Mouse (Mus musculus): ENCODE results near the gene Inafm2. TPM values are rescaled to one million over a fixed set of nuclear protein-coding genes. Genes with fewer than 3 reads are reported as not detected.
A peak's percentile ranks its signal among the peaks of the same experiment; 100 is the strongest.

The Inafm2 gene
- polyA plus RNA-seq, 1 experiment from 2014 or later: 18.9 TPM

DNA sequence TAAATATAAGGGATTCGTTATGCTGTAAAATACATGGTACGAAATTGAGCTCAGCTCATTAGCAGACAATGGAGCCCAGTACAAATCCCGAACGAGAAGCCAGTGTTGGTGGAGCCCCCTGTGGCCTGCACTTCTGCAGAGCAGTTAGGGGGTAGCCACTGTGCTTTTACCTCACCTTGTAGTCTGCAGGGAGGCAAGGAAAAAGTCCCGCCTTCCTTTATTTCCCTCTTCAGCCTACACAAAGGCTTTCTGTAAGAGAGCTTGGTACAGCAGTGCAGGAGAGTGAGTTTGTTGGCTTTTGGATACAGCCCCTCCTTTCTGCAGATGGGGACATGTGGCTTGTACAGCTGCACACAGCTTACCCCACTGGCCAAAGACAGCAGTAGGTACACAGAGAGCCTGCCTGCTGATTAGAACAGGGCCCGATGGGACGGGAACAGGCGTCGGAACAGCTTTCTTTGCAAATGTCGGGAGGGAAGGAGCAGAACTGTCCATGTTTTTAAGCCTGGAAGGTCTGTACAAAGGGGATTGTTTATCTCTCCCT, 3.9 kb downstream of the Inafm2 start:
- Histone ChIP-seq H3K4me1 (replicated peaks) (peaks cover 51% of the 10 kb centered on the region), H3K9ac (no peak overlapping the region), H3K4me3 (peak overlapping the region; percentile 8; the same call in 1 of the 2 replicates)

DNA sequence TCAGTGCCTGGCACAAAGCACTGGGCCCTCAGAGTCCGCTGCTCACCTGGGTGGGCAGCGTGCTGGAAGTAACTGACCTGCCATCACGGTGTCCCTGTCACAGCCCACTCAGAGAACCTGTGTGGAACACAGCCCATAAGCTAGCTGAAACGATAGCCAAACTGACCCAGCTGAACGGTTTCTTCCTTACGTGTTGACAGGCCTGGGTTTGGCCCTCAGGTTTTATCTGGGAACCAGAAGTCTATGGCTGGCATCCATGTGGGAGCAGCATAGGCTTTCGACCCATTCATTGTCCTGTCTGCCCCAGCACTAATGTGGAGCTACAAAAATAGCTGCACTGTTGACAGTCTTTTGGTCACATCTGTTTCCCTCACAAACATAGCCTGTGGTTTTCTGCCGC, 4.9 kb downstream of the Inafm2 start:
- no peak overlapping the region for H3K27ac ChIP-seq (replicated peaks)

More for the DNA sequence above, 3.9 kb downstream of the Inafm2 start:
- Histone ChIP-seq H3K4me2 (peak overlapping the region; percentile 34), H3K27ac (replicated peaks) (no peak overlapping the region), H3K9me3 (no peaks in the 10 kb centered on the region), H3K27me3 (0 out of 2 replicates have a peak, but pooled peaks cover under 1% of the 10 kb centered on the region), H3K36me3 (no peaks in the 10 kb centered on the region)
- WGBS: 26% methylated on average over 10 of the region's 10 CpGs
- ATAC-seq (ENCODE audit: low FRiP score, low read depth): no peak

DNA sequence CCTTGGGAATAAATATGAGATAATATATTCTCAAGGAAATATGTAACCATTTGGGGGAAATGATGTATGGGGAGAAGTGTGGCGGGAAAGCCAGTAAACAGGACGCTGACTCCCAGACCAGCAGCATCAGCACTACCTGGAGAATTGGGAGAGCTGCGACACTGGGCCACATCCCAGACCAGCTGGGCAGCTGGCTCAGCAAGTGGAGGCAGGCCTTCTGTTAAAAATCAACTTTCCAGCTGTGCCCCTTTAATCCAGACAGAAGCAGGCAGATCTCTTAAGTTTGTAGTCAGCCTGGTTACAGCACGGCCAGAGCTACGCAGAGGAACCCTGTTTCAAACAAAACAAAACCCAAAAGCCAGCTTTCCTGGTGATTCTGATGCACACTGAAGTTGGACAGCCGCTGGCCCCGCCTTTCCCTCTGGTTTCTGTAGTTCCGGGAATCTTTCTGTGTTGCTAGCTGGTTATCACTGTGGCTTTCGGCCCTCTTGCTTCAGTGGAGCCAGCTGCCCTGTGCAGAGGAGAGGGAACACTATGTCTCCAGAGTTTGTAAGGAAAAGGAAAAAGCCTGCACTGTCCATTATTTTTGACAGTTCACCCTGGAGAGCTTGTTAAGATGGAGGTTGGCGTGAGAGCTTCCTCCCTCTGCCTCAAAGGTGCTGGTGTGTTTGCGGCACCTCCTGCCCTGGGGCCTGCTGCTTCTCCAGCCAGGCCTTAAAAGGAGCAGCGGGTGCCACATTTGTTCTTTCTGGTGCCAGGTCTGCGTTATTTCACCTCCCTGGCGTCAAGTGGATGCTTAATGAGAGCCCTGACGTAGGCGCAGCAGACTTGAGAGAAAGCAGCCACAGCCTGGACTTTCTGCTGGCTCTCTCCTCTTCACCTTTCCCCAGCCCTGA, 6.6 kb downstream of the Inafm2 start:
- no peak for ATAC-seq (ENCODE audit: low FRiP score, low read depth)
- Histone ChIP-seq H3K4me2 (no peak overlapping the region), H3K4me3 (no peak overlapping the region), H3K9me3 (no peaks in the 10 kb centered on the region), H3K9ac (no peak overlapping the region), H3K36me3 (no peaks in the 10 kb centered on the region), H3K4me1 (replicated peaks) (peaks cover 34% of the 10 kb centered on the region), H3K27me3 (no peaks in the 10 kb centered on the region), H3K27ac (replicated peaks) (no peak overlapping the region)
- 67% methylated on average over 16 of the region's 16 CpGs for WGBS

More for the DNA sequence above, 4.9 kb downstream of the Inafm2 start:
- Histone ChIP-seq H3K4me3 (no peak overlapping the region), H3K9ac (no peak overlapping the region), H3K27me3 (no peaks in the 10 kb centered on the region), H3K9me3 (no peaks in the 10 kb centered on the region), H3K36me3 (no peaks in the 10 kb centered on the region), H3K4me1 (replicated peaks) (peaks cover 41% of the 10 kb centered on the region), H3K4me2 (no peak overlapping the region)
- ATAC-seq (ENCODE audit: low FRiP score, low read depth): no peak
- 63% methylated on average over 8 of the region's 8 CpGs for WGBS

DNA sequence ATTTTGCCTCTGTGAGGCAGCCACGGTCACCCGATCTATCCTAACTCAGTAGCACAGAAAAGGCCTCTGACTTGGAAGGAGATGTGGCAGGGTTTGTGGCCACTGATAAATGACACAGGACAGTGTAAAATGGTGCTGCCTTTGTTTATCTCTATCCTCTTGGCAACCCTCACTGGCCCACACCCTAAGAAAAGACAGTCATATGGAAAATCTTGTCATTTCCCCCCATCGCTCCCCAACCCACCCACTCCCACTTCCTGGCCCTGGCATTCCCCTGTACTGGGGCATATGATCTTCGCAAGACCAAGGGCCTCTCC, 7.2 kb downstream of the Inafm2 start:
- no peak for ATAC-seq (ENCODE audit: low FRiP score, low read depth)
- no peak overlapping the region for H3K4me2 ChIP-seq

DNA sequence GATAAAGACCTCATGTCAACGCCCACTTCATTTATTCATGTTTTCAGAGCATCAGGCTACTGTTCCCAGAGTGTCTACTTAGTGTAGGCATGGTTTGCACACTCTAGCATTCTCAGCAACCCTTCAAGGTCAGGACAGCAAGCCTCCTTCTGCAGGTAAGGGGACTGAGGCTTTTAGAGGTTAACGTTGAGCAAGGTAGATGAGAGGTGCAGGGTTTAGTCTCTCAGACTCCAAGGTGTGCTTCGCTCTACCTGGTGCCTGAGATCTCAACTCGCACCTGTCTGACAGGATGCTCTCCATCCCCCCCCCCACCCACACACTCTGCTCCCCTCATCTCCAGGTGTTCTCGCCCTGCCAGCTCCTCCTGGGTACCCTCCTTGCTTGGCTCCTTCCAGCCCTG, 8.6 kb downstream of the Inafm2 start:
- H3K4me1 ChIP-seq (replicated peaks): peaks cover 15% of the 10 kb centered on the region
- H3K4me3 ChIP-seq: no peak overlapping the region
- H3K9me3 ChIP-seq: no peaks in the 10 kb centered on the region
- 87% methylated on average over 5 of the region's 5 CpGs for WGBS
- no peak for ATAC-seq (ENCODE audit: low FRiP score, low read depth)
- no peak overlapping the region for H3K9ac ChIP-seq
- H3K4me2 ChIP-seq: no peak overlapping the region
- no peaks in the 10 kb centered on the region for H3K36me3 ChIP-seq
- 0 out of 2 replicates have a peak, but pooled peaks cover 4% of the 10 kb centered on the region for H3K27me3 ChIP-seq
- no peak overlapping the region for H3K27ac ChIP-seq (replicated peaks)

More for the DNA sequence above, 7.2 kb downstream of the Inafm2 start:
- Histone ChIP-seq H3K27me3 (no peaks in the 10 kb centered on the region), H3K36me3 (no peaks in the 10 kb centered on the region), H3K4me1 (replicated peaks) (peaks cover 28% of the 10 kb centered on the region), H3K27ac (replicated peaks) (no peak overlapping the region), H3K9ac (no peak overlapping the region), H3K9me3 (no peaks in the 10 kb centered on the region), H3K4me3 (no peak overlapping the region)
- WGBS: 75% methylated on average over 4 of the region's 4 CpGs

DNA sequence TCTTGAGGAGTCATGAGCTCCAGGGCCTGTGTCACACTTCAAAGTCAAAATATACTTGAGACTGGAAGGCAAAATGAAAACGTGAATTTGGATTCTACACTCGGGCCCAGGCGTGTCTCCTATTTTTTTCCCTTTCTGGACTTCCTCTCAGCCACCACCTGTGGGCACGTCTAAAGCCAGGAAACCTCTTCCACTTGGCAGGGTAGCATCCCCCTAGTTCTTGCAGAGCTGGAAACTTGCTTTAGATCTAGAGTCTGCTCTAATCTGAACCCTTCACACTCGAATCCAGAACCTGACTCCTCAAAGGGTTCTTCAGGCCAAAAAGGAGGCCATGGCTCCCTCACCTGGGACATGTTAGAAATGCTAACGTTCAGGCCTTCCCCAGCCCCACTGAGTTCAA, 9.8 kb downstream of the Inafm2 start:
- Histone ChIP-seq H3K27me3 (0 out of 2 replicates have a peak, but pooled peaks cover 4% of the 10 kb centered on the region), H3K4me1 (replicated peaks) (peaks cover 2% of the 10 kb centered on the region), H3K36me3 (no peaks in the 10 kb centered on the region), H3K4me2 (no peak overlapping the region), H3K4me3 (no peak overlapping the region), H3K9me3 (no peaks in the 10 kb centered on the region), H3K27ac (replicated peaks) (no peak overlapping the region), H3K9ac (no peak overlapping the region)
- no peak for ATAC-seq (ENCODE audit: low FRiP score, low read depth)
- WGBS: 86% methylated on average over 6 of the region's 6 CpGs

DNA sequence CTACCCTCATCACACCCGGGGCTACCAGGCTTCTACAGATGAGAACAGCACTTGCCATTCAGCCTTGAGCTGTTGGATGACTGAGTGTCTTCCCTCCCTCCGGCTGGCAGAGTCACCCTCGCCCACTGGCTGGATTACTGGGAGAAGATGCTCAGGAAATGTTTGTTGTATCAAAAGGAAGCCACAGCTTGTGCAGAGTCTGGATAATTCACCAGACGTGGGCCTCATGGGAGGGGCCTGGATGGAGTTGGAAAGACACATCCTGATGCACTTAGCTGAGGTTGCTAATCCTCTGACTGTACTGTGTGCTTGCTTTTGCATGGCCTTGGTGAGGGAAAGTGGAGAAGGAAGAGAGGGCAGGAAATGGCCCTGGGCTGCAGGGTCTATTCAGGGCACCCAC, 10.5 kb downstream of the Inafm2 start:
- no peak overlapping the region for H3K27ac ChIP-seq (replicated peaks)
- no peak overlapping the region for H3K4me2 ChIP-seq
- H3K9ac ChIP-seq: no peak overlapping the region
- ATAC-seq (ENCODE audit: low FRiP score, low read depth): no peak
- peaks cover 6% of the 10 kb centered on the region for H3K4me1 ChIP-seq (replicated peaks)
- H3K9me3 ChIP-seq: no peaks in the 10 kb centered on the region
- no peak overlapping the region for H3K4me3 ChIP-seq
- H3K27me3 ChIP-seq: 0 out of 2 replicates have a peak, but pooled peaks cover 4% of the 10 kb centered on the region
- WGBS: 88% methylated on average over 4 of the region's 4 CpGs
- no peaks in the 10 kb centered on the region for H3K36me3 ChIP-seq

DNA sequence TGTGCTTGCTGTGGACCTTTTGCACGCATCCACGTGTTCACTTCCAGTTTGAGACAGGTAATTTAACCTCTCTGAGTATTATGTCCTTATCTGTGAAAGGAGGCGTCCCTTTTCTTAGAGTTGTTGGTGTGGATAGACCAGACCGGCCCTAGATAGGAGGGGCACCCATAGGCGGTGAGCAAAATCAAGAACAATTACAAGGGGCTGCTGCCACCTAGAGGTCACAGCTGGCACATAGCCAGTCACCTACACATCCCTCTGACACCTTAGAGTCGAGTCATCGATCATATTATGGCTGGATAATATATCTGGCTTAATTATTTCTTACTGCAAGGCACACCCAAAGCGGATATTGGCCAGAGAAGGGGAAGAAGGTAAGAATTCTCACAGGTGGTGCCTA, 14.3 kb downstream of the Inafm2 start:
- H3K4me2 ChIP-seq: 0 out of 2 replicates have a peak overlapping the region, but pooled peaks have one; percentile 10
- H3K9me3 ChIP-seq: no peaks in the 10 kb centered on the region
- ATAC-seq (ENCODE audit: low FRiP score, low read depth): peak; percentile 50
- no peak overlapping the region for H3K9ac ChIP-seq
- no peak overlapping the region for H3K4me3 ChIP-seq
- 0 out of 2 replicates have a peak, but pooled peaks cover 4% of the 10 kb centered on the region for H3K27me3 ChIP-seq
- 12% methylated on average over 8 of the region's 8 CpGs for WGBS
- no peaks in the 10 kb centered on the region for H3K36me3 ChIP-seq
- peaks cover 35% of the 10 kb centered on the region for H3K4me1 ChIP-seq (replicated peaks)
- no peak overlapping the region for H3K27ac ChIP-seq (replicated peaks)

DNA sequence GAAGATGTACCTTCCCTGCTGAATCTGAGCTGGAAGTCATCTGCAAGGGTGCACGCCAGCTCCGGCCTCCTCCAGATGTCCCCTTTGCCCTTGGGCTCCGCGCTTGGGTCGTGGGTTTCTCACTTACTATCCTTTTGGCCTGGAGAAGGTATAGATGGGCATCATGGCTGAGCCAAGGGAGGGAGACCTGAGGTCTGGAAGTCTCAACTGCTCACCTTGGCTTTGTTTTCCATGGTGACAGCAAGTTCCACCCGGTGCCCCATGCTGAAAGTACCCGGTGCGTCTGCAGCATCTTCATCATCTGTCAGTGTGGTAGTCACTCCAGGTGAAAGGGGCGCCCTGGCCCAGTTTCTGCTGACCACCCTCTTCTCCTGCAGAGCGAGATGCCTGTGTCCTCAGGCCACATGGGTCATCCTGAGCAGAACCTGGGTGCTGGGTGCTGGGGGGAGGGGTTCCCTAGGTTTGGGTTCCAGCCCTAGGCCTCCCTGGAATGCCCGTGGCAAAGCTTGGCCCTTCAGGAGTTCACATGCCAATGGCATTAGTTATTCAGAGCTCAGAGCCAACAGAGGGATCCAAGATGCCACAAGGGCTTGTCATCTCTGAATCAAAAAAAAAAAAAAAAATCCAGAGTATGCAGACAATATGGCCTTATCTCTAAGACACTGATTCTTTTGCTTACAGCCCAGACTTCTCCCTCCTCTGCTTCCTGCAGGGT, 14.9 kb downstream of the Inafm2 start:
- 80% methylated on average over 11 of the region's 11 CpGs for WGBS
- no peak overlapping the region for H3K27ac ChIP-seq (replicated peaks)
- H3K36me3 ChIP-seq: no peaks in the 10 kb centered on the region
- H3K4me2 ChIP-seq: no peak overlapping the region
- H3K27me3 ChIP-seq: 0 out of 2 replicates have a peak, but pooled peaks cover 4% of the 10 kb centered on the region
- peaks cover 35% of the 10 kb centered on the region for H3K4me1 ChIP-seq (replicated peaks)
- no peak overlapping the region for H3K4me3 ChIP-seq
- ATAC-seq (ENCODE audit: low FRiP score, low read depth): no peak
- H3K9ac ChIP-seq: no peak overlapping the region
- no peaks in the 10 kb centered on the region for H3K9me3 ChIP-seq

DNA sequence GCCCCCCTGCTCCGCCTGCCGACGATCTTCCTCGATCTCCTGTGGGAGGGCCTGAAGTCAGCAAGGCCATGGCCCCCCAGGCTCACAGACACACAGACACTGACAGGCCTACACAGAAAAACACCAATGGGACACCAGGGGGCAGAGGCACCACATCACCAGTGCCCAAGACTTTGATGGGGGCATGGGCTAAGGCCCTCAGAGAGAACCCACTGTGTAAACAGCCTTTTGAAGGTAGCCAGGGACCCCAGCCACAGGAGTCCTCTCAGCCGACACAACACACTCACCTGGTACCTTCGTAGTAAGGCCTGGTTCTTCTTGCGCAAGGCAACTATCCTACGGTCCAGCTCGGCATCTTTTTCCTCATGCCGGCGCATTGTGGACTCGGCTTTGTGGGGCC, 15.8 kb downstream of the Inafm2 start:
- Histone ChIP-seq H3K9ac (no peak overlapping the region), H3K27me3 (0 out of 2 replicates have a peak, but pooled peaks cover 4% of the 10 kb centered on the region), H3K9me3 (no peaks in the 10 kb centered on the region), H3K4me2 (peak overlapping the region; percentile 44; the same call in 1 of the 2 replicates), H3K36me3 (no peaks in the 10 kb centered on the region), H3K4me1 (replicated peaks) (peaks cover 35% of the 10 kb centered on the region), H3K27ac (replicated peaks) (peak overlapping the region; percentile 85), H3K4me3 (no peak overlapping the region)
- ATAC-seq (ENCODE audit: low FRiP score, low read depth): no peak
- 82% methylated on average over 12 of the region's 12 CpGs for WGBS

DNA sequence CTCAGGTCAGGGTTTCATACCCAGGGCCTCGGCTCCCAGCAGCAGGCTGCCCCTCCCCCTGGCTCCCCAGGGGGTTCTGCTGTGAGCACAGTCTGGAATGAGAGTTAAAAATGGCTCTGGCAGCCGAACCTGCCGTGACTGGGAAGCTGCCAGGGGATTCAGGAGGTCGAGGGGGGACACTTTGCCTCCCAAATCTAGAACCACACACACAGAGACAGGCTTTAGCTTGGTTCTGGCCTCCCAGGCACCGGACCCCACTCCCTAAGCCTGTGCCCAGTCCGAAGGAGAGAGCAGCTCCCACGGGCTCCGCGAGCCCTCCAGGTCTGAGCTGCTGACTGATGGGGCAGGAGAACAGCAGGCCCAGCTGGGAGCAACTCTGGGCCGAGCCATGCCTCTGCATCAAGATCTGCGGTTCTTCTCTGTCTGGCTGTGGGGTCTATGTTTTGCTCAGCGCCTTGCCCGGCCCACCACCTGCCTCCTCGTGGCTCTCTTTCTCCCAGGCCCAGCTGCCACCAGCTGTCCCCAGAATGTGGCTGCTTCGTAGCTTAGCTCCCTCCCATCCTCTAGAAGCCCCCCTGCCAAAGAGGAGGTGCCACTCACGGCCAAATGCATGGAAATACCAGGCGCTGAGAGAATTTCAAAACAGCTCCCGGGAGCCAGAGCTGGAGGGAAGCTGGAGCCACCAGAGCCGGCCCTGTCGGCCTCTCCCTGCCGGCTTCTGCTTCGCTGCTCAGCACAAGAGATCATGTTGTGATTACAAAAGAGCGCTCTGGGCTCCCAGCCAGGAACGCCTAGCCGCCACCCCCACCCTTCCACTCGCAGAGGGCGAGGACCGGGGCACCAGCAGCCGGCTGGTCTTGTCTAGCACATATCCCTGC, 16.6 kb downstream of the Inafm2 start, which contains the start of gene Ccdc9b:
Ccdc9b (minus strand) TSS at position 756 of the 878 bp plus-strand sequence.
- Histone ChIP-seq H3K27ac (replicated peaks) (peak within 1 kb of the TSS; percentile 85), H3K27me3 (0 out of 2 replicates have a peak, but pooled peaks cover 4% of the 10 kb centered on the region), H3K36me3 (no peaks in the 10 kb centered on the region), H3K9ac (peak within 1 kb of the TSS; percentile 32; the same call in 1 of the 2 replicates), H3K4me3 (peak within 1 kb of the TSS; percentile 8), H3K4me1 (replicated peaks) (peaks cover 35% of the 10 kb centered on the region), H3K9me3 (no peaks in the 10 kb centered on the region), H3K4me2 (peak within 1 kb of the TSS; percentile 44)
- ATAC-seq (ENCODE audit: low FRiP score, low read depth): peak; percentile 70
- WGBS: 5% methylated on average over 29 of the region's 29 CpGs
